Mouse (Mus musculus) urinary bladder, adult 2 months (tissue): ENCODE results near the gene Ccdc54. TPM values are rescaled to one million over a fixed set of nuclear protein-coding genes. Genes with fewer than 3 reads are reported as not detected.

Source experiments
- DNase-seq: peaks from one replicate; pipeline ENCODE4 v3.0.0; 2022; ENCODE audit warnings: low spot score
- polyA plus RNA-seq: library from polyadenylated mRNA; depleted of rRNA; stranded (reverse); fragments of >200 nt; gene quantifications from 2 replicates; pipeline ENCODE4 v1.2.3, GENCODE M21; 2012; rRNA removed

Ccdc54 gene
- polyA plus RNA-seq: not detected in 2 replicates

DNA sequence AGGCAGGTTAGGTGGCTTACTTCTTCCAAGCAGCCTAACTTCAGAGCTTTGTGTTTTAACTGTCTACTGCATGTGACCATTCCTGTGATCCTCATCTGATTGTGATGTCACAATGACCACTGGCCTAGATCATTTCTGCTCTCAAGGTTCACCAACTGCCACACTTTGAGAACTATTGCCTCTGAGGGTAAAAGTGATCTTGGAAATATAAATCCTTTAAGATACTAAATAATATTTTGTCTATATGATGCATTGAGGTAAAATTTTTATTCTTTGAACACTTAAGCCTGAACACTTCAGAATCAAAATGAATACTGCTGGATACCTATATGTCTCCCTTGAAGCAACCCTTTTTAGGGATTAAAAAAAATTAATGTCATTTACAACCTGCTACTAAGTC, at the start of gene Ccdc54:
Gene Ccdc54 (minus strand): TSS at position 101 of the 400 bp plus-strand sequence.
- DNase-seq: no peak

DNA sequence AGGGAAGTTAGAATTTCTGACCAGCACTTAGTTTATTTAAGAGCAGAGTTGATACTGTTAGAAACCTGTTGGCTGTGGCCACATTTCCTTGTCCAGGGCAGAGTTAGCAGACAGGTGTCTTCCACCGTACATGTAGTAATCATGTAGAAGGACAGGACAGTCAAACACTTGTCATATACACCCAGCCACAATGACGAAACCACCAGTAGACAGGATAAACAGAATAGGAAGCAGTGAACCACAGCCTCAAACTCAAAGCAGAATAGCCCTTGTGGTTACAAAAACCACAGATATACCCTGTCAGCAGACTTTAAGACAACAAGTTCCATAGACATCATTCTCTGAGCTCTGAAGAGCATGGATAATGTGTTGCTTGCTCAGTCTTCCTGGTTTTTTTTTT, 41.6 kb upstream of the Ccdc54 start:
- DNase-seq: no peak

DNA sequence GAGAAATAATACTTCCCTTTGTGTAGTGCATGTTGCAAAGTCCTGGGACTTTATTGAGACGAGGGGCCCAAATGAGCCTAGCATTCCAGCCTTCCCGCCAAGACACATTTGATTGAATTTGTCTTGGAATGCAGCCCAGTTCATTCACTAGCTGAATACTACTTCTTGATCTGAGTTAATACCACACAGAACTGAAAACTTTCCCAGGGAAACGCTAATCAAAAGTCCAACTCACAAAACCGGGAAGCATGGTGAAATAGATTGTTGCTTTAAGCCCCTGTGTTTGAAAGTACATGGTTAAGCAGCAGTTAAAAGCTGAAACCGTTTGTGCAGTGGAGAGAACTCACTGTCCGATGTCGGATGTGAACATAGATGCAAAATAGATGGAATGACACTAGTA, 24.6 kb upstream of the Ccdc54 start:
- DNase-seq: no peak

DNA sequence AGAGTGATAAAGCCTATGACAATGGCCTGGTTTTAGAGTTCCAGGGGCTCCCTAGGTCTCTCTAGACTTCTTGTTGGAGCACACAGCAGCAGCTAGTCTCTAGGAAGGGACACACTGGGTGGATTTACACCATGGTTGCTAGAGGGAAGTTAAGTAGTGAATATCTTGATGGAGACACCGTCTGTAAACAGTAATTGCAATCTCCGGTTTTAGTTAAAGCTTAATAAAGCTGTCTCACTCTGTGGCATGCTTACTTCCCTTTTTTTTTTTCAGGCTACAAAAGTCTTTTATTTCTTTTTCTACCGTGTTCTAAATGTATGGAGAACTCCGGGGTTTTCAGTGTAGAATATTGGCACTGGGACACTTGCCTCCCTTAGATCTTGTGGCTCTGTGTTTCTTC, 22.0 kb upstream of the Ccdc54 start:
- DNase-seq: no peak

DNA sequence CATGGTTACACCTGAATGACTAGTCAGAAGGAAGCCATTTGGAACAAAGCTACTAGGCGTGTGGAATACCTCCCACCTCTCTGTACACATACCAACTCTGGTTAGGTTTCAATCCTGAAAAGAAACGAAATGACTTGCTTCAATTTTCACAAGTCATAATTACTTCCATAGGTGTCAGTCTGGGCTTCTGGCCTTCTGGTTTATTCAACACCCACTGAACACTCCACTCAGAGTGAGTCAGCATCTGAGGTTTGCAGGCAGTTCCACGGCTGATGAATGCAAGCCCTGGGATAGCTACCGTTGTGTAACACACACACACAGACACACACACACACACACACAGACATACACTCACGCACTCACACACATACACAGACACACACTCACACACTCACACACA, 19.6 kb upstream of the Ccdc54 start:
- DNase-seq: no peak

DNA sequence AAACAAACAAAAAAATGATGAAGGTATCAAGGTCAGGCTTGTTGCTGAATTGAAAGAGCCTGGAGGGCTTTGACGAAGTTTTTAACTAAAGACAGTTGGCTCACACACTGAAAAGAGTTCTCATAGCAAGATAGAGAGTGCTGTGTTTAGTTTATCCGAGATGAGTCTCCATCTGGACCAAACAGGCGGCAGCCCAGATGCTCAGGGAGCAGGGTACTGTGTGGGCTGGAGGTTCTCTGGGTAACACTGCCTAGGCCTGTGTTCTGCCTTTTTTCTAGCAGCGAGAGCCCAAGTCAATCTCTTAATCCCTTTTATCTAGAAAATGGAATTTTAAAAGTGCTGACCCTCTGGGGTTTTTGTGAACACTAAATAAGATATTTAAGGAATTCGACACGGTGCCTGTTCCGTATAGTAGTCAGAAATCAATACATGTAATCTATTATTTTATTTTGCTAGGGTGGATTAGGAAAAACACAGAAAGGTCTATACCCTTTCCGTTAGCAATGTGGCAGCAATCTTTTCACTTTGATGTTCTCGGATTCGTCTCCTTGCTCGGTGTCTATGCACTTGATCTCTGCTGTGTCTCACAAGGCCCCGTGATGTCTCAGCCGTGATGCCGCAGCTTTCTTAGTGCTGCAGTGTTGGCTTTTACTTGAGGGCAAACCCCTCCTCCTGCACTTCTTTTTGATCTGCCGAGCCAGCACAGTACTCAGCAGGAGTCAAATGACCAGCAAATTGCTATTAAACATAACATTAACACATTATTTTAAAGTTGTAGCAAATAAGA, 17.0 kb upstream of the Ccdc54 start:
- no peak for DNase-seq

DNA sequence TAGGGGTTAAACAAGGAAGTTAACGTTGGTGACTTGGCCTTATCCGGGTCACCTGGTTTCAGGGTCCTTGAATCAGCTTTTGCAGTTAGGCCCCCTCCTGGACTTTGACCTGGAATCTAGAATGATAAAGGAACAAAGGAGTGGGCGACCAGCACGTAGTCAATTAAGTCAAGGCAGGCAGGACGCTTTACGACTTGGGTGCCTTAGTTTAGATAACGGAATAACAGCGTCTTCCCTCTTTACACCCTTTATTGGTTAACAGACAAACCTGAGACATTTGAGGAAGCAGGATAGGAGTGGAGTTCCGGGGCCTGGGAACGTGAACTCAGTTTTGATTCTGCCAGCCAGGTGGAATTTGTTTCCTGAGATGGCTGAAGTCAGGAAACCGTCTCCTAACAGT, 13.9 kb upstream of the Ccdc54 start:
- DNase-seq: no peak

DNA sequence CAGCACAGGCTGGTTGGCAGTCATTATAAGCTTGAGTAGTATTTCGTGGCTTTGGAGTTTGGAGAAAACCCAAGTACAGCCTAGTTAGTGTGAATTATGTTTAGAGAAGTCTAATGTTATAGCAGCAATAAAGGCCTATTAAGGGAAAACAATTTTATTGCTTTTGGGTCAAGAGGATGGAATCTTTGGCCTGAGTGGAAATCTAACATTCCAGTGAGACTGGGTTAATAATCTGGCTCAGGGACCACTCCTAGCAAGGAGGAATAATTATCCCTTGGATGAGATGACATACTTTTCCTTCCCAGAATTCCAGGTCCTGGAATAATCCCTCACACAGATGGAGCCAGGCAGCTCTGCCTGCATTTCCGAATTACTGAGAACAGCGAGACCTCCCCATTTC, 11.0 kb upstream of the Ccdc54 start:
- no peak for DNase-seq

DNA sequence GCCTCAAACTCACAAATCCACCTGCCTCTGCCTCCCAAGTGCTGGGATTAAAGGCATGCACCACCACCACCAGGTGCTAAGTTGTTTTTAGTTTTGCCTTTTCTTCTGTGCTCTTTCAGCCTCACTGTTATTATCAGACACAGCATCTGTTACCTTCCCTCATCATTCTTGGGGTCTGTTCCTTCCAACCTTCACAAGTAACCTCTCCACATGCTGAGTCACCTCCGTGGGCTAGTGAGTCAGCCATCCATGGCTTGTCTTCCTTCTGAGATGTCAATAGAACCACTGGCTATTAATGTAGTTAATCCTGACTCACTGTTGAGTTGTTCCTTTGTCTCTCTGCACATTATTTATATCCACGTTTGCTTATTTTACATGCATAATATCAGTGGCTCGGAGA, 9.7 kb upstream of the Ccdc54 start:
- no peak for DNase-seq

DNA sequence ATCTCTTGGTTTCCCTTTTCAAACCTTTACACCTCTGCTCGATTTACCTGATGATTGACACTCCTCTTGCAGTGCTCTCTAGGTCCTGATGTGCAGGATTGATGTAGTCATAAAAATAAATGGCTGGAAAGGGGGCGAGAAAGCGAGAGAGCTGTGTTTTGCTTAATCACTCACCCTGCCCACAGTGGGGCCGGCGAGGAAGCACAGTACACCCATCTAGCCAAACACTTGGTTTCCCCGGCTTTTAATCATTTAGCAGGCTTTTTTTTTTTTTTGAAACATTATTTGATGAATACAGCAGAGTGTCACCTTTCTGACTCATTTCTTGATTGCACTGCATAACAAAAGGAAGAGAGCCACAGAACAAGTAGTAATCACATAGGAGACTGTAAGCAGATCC, 5.7 kb upstream of the Ccdc54 start:
- no peak for DNase-seq

DNA sequence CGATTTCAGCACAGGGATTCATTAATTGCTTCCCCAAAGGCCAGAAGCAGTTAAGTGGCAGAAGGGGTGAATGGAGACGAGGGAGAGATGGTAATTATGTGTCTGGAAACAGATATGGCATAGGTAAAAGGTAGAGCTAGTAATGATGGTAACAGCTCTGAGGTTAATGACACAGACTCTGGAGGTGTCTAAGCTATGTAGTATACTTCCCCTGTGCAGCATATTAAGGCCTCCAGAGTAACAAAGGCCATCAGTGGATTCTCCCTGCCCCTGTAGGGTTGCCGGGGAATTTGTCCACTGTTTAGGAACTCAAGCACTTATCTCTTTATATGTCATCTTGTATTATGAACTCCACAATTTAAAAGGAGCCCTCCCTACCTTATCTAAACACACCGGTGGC, 5.2 kb upstream of the Ccdc54 start:
- DNase-seq: no peak

DNA sequence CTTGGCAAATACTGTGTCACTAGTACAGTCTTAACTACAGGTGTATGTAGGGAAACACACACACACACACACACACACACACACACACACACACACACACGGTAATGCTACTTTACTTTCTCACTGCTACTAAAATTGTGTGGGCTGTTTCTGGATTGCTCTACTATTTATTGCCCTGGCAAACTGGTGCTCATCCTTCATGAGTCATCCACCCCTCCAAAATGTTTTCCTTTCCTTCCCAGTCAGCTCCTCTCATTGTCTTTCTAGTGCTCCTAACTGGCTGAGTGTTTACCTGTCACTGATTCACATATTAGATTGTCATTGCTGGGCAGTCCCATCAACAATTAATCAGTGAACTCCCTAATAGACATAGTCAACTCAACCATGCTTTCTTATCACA, 3.9 kb upstream of the Ccdc54 start:
- no peak for DNase-seq

DNA sequence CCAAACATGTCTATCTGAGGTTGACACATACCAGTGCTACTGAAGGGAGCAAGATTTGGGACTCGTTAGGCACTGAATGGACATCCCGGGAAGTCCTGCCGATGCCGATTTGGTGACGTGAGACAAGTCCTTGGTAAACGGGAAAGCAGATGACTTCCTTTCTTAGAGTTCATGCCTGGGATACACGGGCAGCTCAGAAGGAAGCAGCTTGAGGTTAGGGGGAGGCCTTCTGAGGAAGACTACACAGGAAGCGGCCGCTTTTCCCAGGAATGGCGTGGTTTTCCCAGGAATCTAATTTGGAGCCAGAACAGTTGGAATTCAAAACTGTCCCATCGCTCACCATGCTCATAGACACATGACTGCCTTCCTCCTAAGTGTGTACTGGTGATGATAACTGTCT, 2.4 kb upstream of the Ccdc54 start:
- no peak for DNase-seq

DNA sequence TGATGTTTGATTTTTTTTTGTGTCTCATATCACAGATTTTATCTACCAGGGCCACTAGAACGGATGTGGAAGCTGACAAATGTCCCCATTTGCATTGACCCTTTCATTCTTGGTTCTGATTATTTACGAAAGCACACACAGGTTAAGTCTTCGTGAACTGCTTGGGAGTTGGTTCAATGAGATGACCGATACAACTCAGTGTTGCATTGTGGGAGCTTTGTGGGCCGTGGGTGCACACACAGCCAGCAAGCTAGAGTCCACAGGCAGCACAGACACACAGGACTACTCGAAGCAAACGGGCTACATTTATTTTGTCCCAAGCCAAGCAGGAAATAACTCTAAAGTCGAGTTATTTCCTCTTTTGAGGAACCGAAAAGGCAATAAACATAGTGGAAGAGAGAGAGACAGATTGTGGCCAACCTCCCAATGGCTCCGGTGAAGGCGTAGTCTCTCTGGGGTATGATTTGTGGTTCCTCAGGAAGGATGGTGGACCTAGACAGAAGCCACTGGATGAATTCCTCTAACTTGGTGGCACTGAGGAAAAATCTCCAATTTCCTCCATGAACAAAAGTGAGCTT, 1.3 kb downstream of the Ccdc54 start:
- DNase-seq: no peak

DNA sequence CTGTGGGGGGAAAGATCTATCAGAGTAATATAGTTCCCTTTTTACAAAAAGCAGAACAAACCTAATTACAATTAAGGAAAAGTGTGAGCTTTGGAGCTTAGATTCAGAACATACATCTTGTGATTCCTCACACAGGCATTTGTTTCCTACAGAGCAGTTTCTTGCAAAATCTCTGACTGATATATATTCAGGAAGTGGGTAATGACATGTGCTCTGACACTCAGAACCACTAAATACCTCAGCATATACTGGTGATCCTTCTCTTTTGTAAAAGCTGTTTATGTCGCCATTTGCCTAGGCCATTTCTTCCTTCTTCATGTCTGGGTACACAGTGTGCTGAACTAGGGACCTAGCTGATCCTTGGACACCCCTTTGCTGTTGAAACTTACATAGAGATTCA, 2.8 kb downstream of the Ccdc54 start:
- no peak for DNase-seq

DNA sequence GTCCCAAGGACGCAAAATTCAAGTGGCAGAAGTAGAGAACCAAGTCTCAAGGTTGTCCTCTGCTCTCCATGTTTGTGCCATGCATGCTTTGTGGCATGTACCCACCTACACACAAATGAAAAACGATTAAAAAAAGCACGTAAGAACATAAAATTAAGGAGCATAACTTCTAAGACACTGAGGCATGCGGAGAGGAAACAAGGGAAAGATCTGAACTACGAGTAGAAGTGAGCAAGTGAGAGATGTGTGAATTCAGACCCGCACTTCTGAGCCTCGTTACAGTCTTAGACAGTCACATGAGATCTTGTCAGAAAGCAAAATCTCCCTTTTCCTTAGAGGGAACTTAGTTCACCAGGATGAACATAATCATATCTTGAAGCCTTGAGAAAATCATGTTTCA, 3.8 kb downstream of the Ccdc54 start:
- no peak for DNase-seq

DNA sequence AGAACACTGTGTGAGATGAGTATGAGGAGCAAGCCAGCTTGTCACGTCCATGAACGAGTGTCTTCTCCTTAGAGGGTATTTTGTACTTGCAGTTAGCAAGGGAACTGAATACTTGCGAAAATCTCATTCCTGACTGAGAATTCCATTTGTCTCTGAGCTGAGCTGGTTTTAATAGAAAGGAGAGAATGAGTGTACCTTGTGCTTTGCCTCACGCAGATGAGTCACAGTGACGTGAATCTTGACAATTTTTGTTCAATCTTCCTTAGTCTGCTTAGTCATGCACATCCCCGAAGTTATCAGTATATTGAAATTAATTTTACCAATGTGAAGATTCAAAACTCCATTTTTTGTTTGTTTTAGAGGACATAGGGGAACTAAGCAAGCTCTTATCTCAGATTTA, 12.6 kb downstream of the Ccdc54 start:
- no peak for DNase-seq

DNA sequence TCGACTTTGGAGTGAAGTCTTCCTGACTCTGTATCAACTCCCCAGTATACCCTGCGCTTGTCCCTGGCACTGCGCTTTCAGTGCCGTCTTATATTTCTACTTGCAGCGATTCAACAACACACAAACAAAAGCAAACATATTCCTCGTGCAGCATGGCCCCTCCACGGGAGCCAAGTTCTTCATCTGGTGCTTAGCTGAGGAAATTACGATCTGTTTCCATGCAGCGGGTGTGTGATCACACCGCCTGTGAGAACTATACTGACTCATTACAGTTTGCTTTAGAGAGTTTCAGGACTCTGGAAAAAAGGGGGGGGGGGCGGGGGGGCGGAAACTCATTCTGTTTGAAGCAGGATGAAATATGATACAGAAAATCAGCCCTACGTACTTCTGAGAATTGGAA, 18.4 kb downstream of the Ccdc54 start:
- no peak for DNase-seq

DNA sequence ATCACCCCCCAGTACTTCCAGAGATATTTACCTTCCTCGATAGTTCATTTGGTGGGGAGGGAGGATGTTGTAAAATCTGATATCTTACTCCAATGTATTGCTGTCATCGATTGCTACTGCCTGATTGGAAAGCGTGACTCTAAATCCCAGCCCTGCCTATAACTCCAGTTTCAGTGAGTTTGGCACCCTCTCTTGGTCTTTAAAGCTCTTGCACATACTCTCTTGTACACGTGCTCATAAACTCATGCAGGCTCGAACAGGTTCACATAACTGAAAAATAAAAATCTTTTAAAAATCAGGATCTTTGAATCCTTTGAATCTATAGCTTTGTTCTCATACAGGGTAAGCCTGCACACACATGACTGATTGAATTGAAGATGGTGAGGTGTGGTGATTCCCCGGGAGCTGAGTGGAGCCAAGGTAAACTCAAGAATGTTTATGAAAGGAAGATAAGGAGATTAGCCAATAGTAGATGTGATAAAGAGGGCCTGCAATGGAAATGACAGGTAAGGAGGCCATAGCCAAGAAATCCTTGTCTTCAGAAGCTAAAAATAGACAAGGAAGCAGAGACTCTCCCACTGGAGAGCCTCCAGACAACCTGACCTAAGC, 31.7 kb downstream of the Ccdc54 start:
- DNase-seq: no peak

DNA sequence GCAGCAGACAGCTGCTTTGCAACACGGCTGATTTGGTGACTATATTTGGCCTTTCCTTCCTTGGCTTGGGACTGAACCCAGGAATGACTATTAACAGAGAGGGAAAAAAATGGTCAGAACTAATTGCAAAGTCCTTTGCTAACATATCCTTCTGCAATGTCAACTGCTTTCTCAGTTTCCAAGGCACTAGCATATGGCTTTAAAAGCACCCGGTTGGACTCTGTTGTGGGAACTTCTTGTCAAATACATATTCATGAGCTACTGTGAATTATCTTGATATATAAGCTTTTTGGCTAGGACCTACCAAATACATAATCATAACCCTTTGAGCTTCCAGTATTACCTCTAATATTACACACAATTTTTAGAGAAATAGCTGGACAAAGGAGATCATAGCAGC, 37.1 kb downstream of the Ccdc54 start:
- no peak for DNase-seq

DNA sequence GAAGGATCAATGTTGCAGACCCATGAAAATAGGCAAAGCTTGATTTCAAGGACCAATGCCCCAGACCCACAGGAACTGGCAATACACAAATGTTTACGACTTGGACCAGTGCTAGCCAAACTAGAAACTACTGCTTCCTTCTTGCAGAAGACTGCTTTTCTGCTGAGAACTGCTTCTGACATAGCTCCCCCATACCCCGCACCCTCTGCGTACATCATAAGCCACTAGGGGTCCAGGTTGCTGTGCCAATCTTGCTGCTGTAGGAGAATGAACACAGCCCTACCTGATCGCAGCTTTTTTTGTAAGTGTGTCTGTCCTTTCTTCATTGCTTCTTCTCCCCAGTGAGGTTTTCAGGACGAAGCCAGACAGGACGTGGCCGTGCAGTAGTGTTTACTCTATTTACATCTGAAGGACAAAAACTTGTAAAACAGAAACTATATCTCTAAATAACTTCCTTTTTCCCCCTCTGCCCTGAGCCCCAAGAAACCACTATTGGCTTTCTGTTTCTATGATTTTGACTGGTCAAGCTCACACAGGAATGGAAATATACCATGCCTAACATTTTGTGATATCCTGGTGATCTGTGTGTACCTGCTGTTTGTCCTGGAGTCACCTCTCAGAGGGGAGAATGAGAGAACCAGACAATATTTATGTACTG, 39.0 kb downstream of the Ccdc54 start:
- no peak for DNase-seq

DNA sequence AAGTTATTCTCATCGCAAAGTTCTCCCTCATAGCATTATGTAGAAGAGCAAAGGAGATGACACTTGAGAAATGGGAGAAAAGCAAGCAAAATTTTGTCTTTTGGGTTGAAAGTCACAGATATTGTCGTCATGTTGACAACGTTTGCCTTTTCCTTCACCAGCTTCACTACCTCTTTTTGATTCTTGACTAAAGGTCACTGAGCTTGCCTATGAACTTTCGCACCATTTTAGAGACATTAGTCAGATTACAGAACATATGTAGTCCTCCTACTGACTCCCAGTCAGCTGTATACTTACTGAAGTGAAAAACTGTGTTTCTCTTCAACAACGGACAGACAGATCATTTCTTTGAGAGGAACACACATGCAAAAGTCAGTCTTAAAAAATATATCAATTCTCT, 40.0 kb downstream of the Ccdc54 start:
- no peak for DNase-seq
